Mouse (Mus musculus) right cerebral cortex, postnatal 14 days (tissue): Measurements from ENCODE around the gene Fan1.
A peak's percentile ranks its signal among the peaks of the same experiment; 100 is the strongest.

ENCODE experiments used
- DNase-seq: peaks from one replicate; pipeline ENCODE4 v3.0.0; 2022

The Fan1 gene

GRCm38 (mm10) chr7:64373830-64374562 lies at the start of gene Fan1:
Gene Fan1, minus strand, starts transcription at chr7:64374095.
- peak; percentile 85 for DNase-seq

DNA sequence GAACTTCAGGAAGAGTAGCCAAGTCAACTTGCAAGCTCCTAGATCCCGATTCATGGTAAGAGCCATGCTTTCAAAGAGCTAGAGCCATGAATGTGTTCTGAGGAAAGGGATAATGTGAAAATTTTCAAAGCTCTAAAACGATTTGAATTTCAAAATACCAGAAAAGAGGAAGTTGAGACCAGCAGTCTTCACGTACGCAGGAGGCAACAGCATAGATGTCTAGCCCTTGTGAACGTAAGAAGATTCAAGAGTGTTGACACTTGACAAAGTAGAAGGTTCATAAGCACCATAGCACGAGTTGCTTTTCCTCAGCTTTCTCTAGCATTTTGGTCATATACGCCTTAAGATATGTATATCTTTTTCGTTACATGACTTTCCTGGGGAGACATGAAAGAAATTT lies 30.1 kb upstream of the Fan1 start:
- DNase-seq, result no peak

- no peak for DNase-seq
Measured at GRCm38 (mm10) chr7:64402452-64402851, 28.6 kb upstream of the Fan1 start.

DNA sequence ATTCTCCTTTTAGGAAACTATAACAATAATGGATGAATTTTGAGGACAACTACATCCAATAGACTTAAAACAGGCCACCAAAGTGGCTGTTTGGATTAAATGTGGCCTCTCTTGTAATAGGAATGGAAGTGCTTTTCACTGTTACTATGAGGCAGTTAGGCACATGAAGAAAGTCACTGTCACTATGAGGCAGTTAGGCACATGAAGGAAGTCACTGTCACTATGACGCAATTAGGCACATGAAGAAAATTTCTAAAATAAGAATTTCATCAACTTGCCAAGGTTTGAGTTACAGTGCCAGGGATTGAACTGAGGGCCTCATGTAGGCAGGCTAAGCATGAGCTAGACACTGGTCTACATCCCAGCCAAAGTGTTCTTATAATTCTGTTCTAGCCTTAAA lies 26.8 kb upstream of the Fan1 start:
- no peak for DNase-seq

DNA sequence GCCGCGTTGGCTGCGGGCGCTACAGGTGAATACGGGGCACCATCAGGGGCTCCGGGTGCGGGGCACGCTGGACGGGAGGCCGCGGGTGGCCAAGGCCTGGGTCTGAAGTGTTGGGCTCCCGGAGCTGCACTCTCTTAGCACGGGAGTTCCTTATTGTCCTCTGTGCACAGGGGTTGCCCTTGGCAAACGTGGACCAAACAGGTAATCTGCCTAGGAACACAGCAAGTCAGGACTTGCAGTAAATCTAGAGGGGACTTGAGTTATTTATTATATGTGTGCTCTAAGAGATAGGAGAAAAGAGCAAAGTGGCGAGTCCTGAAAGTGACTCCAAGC lies 18.9 kb upstream of the Fan1 start:
- no peak for DNase-seq

- peak; percentile 92 for DNase-seq
Measured at GRCm38 (mm10) chr7:64392122-64392818, 18.4 kb upstream of the Fan1 start, which contains the start of the genes Mphosph10 and Mcee. Gene Mphosph10, minus strand, starts transcription at chr7:64392268. Gene Mcee, plus strand, starts transcription at chr7:64392607.

DNA sequence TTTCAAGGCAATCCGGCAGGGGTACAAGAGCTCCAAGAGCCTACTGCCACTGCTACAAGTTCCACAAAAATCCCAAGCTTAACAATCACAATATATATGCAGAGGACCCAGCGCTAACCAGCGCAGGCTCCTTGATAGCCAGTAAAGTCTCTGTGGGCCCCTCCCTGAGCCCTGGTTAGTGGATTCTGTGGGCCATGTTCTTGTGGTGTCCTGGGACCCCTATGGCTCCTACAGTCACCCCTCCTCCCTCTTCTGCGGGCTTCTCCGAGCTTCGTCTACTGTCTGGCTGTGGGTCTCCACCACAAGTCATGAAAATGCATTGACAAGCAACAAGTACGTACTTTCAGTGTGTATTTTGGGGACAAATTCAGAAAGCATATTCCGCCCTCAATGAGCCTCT lies 17.6 kb upstream of the Fan1 start:
- no peak for DNase-seq

- no peak for DNase-seq
Measured at GRCm38 (mm10) chr7:64373147-64373829, 607 bp downstream of the Fan1 start.

GRCm38 (mm10) chr7:64371940-64372878 lies 1.7 kb downstream of the Fan1 start:
- DNase-seq, result no peak

DNA sequence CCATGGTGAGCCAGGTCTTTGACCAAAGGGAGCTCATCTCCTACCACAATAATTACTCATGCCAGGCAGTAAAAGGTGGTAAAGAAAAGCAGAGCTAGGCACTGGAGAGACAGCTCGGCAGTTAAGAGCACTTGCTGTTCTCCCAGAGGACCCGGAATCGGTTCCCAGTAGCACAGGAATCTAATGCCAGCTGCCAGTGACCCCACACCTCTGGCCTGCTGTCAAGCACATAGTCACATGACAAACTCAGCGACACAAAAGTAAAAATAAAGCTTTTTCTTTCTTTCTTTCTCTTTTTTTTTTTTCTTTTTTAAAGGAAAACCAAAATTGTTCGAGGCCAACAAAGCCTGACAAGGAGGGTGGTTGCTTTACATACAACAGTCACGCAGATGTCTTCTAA lies 4.1 kb downstream of the Fan1 start:
- no peak for DNase-seq

- no peak for DNase-seq
Measured at GRCm38 (mm10) chr7:64365863-64366262, 8.0 kb downstream of the Fan1 start.

DNA sequence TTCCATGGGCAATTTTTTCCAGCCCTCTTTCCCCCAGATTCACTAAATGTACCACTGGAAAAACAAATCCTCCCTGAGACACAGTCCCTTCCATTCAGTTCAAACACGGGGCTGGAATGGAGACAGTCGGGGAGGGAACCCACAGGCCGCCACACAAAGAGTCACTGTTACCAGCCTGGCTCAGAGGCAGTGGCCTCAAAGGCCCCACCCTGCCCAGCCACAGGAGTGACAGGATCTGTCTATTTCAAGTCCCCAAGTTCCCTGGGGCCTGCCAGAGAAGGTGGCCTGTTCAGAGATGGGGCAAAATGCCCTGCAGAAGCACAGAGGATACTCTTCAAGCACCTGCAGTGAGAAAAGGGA lies 13.3 kb downstream of the Fan1 start:
- DNase-seq, result no peak

GRCm38 (mm10) chr7:64359943-64360585 lies 13.8 kb downstream of the Fan1 start:
- DNase-seq, result no peak

GRCm38 (mm10) chr7:64358666-64359065 lies 15.2 kb downstream of the Fan1 start:
- no peak for DNase-seq

- DNase-seq, result peak; percentile 40
Measured at GRCm38 (mm10) chr7:64357405-64357804, 16.5 kb downstream of the Fan1 start.

- no peak for DNase-seq
Measured at GRCm38 (mm10) chr7:64356661-64357060, 17.2 kb downstream of the Fan1 start.

GRCm38 (mm10) chr7:64354206-64354605 lies 19.7 kb downstream of the Fan1 start:
- DNase-seq, result no peak

- peak; percentile 52 for DNase-seq
Measured at GRCm38 (mm10) chr7:64351087-64351486, 22.8 kb downstream of the Fan1 start.

DNA sequence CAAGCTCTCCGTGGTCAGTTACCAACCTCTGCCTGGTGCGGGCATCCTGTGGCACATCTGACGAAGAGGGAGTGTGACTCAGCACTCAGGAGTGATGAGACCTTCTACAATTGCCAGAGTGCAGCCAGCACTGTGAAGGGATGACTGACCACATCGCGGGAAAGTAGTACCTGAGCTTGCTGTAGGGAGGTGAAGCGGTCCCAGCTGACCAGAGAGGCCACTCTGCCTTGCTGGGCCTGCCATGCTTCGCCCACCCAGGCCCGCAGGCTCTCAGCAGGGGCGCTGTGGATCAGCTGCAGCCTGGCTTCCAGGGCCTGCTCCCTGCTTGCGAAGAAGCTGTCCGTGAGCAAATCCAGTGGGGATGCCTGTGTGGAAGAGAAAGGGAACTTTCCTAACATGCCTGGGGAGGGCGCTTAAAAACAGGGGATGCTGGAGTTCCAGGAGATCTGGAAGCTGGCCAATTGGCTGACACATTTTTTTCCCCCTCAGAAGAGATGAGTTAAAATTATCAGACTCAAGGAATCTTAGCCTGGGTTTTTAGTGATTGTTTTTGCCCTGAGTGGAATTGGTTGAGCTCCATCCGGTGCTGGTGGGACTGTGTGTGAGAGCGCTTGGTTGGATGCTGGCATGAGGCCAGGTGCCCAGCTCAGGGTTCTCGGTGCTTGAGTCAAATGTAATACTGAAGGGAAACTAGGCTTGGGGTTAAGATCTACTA lies 24.6 kb downstream of the Fan1 start:
- peak; percentile 58 for DNase-seq

DNA sequence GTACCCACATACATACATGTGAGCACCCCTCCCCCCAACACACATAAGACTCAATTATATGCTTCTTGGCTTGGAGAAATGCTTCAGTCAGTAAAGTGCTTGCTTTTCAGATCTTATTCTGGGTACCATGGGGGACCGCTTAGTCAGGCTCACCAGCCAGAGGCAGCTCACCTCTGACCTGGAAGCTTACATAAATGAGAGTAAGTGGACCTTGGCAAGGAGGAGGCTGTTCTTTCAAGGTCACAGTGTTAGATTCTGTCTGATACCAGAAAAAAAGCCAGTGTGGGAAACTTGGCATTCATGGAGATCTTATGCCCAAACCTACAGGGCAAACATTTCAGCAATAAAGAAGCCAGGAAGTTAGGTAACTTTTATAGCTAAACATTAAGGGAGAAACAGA lies 26.1 kb downstream of the Fan1 start:
- DNase-seq, result no peak

DNA sequence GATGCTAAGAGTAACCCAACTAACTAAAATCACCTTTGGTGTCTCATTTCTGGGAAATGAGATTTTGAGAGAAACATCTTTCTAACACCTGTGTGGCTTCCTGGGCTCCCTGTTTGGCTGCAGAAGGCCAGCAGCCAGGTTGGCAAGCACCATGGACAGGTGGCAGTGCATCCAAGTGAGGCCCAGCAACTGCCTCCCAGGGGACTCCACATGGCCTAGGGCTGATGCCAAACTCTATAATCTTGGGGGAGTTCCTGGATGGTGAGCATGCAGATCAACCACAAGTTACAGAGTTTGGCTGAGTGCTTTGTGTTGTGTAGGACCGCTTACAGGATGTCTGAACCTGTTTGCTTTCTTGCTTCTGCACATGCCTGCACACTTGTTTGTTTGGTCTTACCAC lies 41.2 kb downstream of the Fan1 start:
- no peak for DNase-seq

- DNase-seq, result no peak
Measured at GRCm38 (mm10) chr7:64331309-64331708, 42.6 kb downstream of the Fan1 start.
